Mouse (Mus musculus) ES-E14 (cell line): Measurements from ENCODE around the gene Hdac10.

Experiments
- HCFC1 ChIP-seq: IDR thresholded peaks from 2 replicates; pipeline ENCODE4 v1.6.1; 2012; ENCODE audit warnings: low read length, inconsistent platforms, borderline replicate concordance; ENCODE audit not compliant: insufficient read depth
- ZNF384 ChIP-seq: IDR thresholded peaks from 2 replicates; pipeline ENCODE4 v1.6.1; 2012; ENCODE audit warnings: low read depth, low read length, inconsistent platforms

DNA sequence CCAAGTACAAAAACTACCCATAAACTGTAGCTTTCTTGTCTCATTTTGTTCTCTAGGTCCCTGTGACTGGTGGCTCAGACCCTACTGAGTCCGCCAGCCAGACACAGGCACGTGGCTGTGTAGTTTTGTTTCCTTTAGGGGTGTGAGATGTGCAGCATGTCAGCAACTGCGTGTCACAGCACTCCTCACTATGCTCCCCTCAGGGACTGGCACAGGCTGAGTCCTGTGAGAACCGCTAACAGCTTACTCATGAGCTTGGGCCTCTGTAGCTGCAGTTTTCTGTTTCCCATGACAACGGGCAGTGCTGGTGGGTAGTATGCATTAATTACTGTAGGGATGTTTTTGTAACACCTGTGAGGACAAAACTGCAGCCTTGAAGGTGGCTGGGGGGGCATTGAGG lies 36.3 kb downstream of the Hdac10 start:
- no peak for TF ChIP-seq ZNF384
- TF ChIP-seq HCFC1: no peak
